Mouse (Mus musculus) cortical plate, adult 2 months (tissue): ENCODE data around the gene Gm10277.
"Not testable (repeated sequence)": the region's sequence is repeated elsewhere in the genome, so short reads cannot be mapped to it uniquely, and the experiment has no call there.

Source experiments
- CTCF ChIP-seq: fragments of 200-500 bp; IDR thresholded peaks from 2 replicates; pipeline ENCODE4 v1.5.1; 2011; ENCODE audit warnings: mild to moderate bottlenecking, control low read depth, low read length; ENCODE audit not compliant: insufficient read depth; ENCODE audit errors: extremely low read depth
- POLR2A ChIP-seq: fragments of 200-500 bp; IDR thresholded peaks from 2 replicates; pipeline ENCODE4 v1.6.1; 2011; ENCODE audit warnings: mild to moderate bottlenecking, low read length, control low read depth; ENCODE audit not compliant: insufficient read depth; ENCODE audit errors: extremely low read depth

- TF ChIP-seq CTCF, POLR2A: not testable (repeated sequence)
These were observed 40.4 kb downstream of the Gm10277 start for GRCm38 (mm10) chr11:77747103-77747502.
